Mouse (Mus musculus) cortical plate, adult 2 months (tissue): ENCODE results near the gene Myo9b. TPM values are rescaled to one million over a fixed set of nuclear protein-coding genes. Genes with fewer than 3 reads are reported as not detected.

ENCODE experiments used
- H3K27ac ChIP-seq: fragments of 200-500 bp; 2 replicates; pipeline ENCODE4 v1.5.1; 2012; ENCODE audit warnings: low read length, control low read depth, inconsistent platforms; ENCODE audit not compliant: insufficient read depth
- H3K4me1 ChIP-seq: fragments of 200-500 bp; 2 replicates; pipeline ENCODE4 v1.6.1; 2011; ENCODE audit warnings: low read length; ENCODE audit not compliant: control insufficient read depth, insufficient read depth
- H3K4me3 ChIP-seq: fragments of 200-500 bp; 2 replicates; pipeline ENCODE4 v1.5.1; 2011; ENCODE audit warnings: mild to moderate bottlenecking, low read length, control low read depth; ENCODE audit not compliant: insufficient read depth
- CTCF ChIP-seq: fragments of 200-500 bp; IDR thresholded peaks from 2 replicates; pipeline ENCODE4 v1.5.1; 2011; ENCODE audit warnings: mild to moderate bottlenecking, control low read depth, low read length; ENCODE audit not compliant: insufficient read depth; ENCODE audit errors: extremely low read depth
- POLR2A ChIP-seq: fragments of 200-500 bp; IDR thresholded peaks from 2 replicates; pipeline ENCODE4 v1.6.1; 2011; ENCODE audit warnings: mild to moderate bottlenecking, low read length, control low read depth; ENCODE audit not compliant: insufficient read depth; ENCODE audit errors: extremely low read depth
- polyA plus RNA-seq: library from polyadenylated mRNA; depleted of rRNA; stranded (reverse); fragments of >200 nt; gene quantifications from 2 replicates; pipeline ENCODE4 v1.2.3, GENCODE M21; 2012; rRNA removed

Gene Myo9b
- polyA plus RNA-seq, 1 experiment, result 28.5 TPM

DNA sequence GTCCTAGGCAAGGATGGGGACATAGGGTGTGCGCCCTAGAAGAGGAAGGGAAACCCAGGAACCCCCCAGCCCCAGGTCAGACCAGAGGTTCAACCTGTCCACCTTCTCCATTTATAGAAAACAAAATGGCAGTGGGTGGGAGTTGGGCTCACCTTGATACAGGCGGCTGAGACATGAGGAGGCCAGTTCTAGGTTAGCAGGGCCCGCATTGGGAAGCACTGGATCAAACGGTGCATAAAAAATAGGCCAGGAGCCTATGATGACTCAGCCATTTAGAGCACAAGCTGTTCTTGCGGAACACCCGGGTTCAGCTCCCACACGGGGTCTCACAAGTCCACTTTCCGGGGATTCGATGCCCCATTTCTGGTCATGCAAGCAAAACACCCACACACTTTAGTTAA lies 132.4 kb downstream of the Myo9b start:
- Histone ChIP-seq H3K4me3 (no peak overlapping the region; the same call in 1 of the 2 replicates), H3K4me1 (0 out of 2 replicates have a peak, but pooled peaks cover 1% of the 10 kb centered on the region), H3K27ac (no peak overlapping the region)
- TF ChIP-seq POLR2A (no peak), CTCF (no peak)

DNA sequence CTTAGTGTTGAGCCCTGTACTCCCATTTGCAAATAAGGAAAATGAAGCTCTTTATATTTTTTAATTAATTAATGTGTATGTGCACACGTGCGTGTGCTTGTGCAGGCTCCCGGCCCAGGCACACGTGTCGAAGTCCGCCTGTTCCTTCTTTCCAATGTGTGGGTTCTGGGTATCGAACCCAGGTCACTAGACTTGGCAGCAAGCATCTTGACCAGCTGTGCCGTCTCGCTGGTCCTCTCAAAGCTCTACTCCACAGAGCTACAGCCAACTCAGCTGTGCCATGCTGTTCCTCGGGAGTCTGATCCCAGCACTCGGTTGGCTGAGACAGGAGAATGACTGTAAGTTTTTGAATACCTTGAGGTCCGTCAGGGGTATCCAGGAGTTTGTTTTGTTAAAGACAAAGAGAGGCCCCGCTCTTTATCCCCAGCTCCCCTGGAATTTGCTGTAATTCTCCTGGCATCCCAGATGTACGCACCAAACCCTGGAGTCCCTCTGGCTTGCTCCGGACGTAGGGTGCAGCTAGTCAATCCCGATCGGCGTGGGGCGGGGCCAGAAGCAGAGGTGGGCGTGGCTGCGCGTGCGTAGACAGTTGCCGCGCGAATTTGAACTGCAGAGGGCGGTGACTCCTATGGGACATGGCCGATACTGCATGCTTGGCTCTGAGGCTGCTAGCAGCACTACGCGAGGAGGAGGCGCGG lies 133.0 kb downstream of the Myo9b start, which contains the start of gene Ankle1:
Gene Ankle1 (plus strand): TSS at position 610 of the 698 bp plus-strand sequence.
- Histone ChIP-seq H3K4me1 (0 out of 2 replicates have a peak, but pooled peaks cover 1% of the 10 kb centered on the region), H3K4me3 (peak within 1 kb of the TSS; percentile 37), H3K27ac (no peak within 1 kb of the TSS)
- TF ChIP-seq CTCF (peak; percentile 36), POLR2A (peak; percentile 84)

DNA sequence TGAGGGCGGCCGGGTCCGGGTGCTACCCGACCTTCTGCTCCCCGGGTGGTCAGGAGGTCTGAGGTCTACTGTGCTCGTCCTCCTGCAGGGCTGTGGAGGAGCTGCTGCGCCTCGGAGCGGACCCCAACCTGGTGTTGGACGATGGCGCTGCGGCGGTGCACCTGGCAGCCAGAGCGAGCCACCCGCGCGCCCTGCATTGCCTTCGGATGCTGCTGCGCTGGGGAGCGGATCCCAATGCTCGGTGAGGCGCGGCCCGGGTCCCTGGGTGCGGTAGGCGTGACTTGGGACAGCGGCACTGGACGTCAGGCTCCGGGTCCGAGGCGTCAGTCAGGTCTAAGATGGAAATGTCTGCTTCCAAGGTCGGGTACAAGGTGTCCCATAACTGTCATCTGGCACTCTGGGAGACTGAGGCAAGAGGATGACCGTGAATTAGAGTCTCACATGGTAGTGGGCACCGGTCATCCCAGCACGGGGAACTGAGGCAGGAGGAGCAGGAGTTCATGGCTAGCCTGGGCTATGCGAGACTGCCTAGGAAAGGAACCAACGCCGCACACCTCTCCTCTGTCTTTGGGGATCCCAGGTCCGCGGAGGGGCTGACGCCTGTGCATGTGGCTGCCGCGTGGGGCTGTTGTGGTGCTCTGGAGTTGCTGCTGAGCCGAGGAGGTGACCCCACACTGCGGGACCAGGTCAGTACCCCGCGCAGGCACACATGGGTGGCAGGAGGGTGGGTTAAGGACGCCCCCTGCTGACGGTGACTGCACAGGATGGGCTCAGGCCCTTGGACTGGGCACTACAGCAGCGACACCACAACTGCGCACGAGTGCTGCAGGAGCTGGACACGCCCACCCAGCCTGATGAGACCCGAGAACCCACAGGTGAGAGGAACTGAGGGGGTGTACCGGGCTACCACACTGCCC lies 133.8 kb downstream of the Myo9b start:
- Histone ChIP-seq H3K27ac (no peak overlapping the region), H3K4me1 (0 out of 2 replicates have a peak, but pooled peaks cover 1% of the 10 kb centered on the region), H3K4me3 (peak overlapping the region; percentile 37; the same call in 1 of the 2 replicates)
- TF ChIP-seq CTCF (peak; percentile 30; the same call in 1 of the 2 replicates), POLR2A (no peak)

DNA sequence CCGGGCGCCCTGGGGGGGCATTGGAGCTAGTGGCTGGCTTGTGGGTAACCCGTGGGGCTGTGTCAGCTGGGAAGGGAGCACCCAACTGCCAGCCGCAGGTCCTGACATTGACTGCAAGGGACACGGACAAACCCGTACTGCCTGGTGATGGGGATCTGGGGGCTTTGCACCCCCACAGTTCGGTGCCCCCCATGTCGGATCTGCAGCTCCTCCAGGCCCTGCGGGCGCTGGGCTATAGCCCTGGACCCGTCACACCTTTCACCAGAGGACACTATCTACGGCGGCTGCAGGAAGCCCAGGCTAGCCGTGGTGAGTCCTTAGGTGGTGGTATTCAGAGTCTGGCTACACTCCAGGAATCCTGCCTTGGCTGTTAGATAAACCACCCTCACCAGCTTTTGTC lies 134.9 kb downstream of the Myo9b start:
- Histone ChIP-seq H3K27ac (no peak overlapping the region), H3K4me3 (no peak overlapping the region), H3K4me1 (0 out of 2 replicates have a peak, but pooled peaks cover 1% of the 10 kb centered on the region)
- TF ChIP-seq CTCF (no peak), POLR2A (no peak)

DNA sequence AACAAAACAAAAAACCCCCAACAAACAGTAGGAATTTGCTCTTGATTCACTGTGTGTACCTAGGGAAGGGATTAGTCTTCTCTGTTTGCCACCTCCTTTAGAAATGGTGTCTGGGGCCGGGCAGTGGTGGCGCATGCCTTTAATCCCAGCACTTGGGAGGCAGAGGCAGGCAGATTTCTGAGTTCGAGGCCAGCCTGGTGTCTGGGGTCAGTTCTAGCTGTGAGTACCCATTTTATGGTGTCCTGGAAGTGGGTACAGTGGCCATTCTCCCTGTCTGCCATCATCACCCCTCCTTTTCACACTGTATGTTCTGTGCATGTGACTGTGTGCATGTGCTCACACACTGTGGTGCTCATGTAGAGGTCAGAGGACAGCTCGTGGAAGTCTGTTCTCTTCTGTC lies 135.7 kb downstream of the Myo9b start:
- no peak for TF ChIP-seq CTCF
- TF ChIP-seq POLR2A, result no peak
- Histone ChIP-seq H3K4me1 (0 out of 2 replicates have a peak, but pooled peaks cover 1% of the 10 kb centered on the region), H3K27ac (no peak overlapping the region), H3K4me3 (no peak overlapping the region)

Other genes starting within 250 kb of the Myo9b start
- gene Haus8, start 220 bp downstream of the Myo9b start, polyA plus RNA-seq, result 10.2 and 10.3 TPM in 2 replicates
- 181 and 187 TPM in 2 replicates for gene Use1, start 94.1 kb downstream of the Myo9b start, polyA plus RNA-seq
- gene Ocel1, start 98.6 kb downstream of the Myo9b start, polyA plus RNA-seq, result 13.5 and 13.6 TPM in 2 replicates
- 38.9 and 40.8 TPM in 2 replicates for gene Nr2f6, start 109.2 kb downstream of the Myo9b start, polyA plus RNA-seq
- gene Ushbp1, start 123.1 kb downstream of the Myo9b start, polyA plus RNA-seq, result 9.0 and 10.9 TPM in 2 replicates
- 132 and 137 TPM in 2 replicates for gene Babam1, start 124.1 kb downstream of the Myo9b start, polyA plus RNA-seq
- 0.45 and 0.96 TPM in 2 replicates for gene Ankle1, start 133.3 kb downstream of the Myo9b start, polyA plus RNA-seq
- gene Abhd8, start 190.9 kb downstream of the Myo9b start, polyA plus RNA-seq, result 475 and 506 TPM in 2 replicates
- 47.8 and 50.0 TPM in 2 replicates for gene Mrpl34, start 192.2 kb downstream of the Myo9b start, polyA plus RNA-seq
- 115 and 126 TPM in 2 replicates for gene Dda1, start 196.5 kb downstream of the Myo9b start, polyA plus RNA-seq
- 69.2 and 75.1 TPM in 2 replicates for gene Ano8, start 213.2 kb downstream of the Myo9b start, polyA plus RNA-seq
- 35.0 and 37.4 TPM in 2 replicates for gene Gtpbp3, start 215.4 kb downstream of the Myo9b start, polyA plus RNA-seq
- gene Plvap, start 239.0 kb downstream of the Myo9b start, polyA plus RNA-seq, result 11.0 and 11.9 TPM in 2 replicates